Mouse (Mus musculus): ENCODE data around the gene Armc3. TPM values are rescaled to one million over a fixed set of nuclear protein-coding genes. Genes with fewer than 3 reads are reported as not detected.
"Not testable (repeated sequence)": the region's sequence is repeated elsewhere in the genome, so short reads cannot be mapped to it uniquely, and the experiment has no call there.

The Armc3 gene
- total RNA-seq, 2 experiments from 2014 or later = 1.0 to 1.2 TPM

GRCm38 (mm10) chr2:19270709-19271120, 71.6 kb downstream of the Armc3 start:
- no peak for ATAC-seq (ENCODE audit: poor library complexity, severe bottlenecking)

GRCm38 (mm10) chr2:19274583-19274982, 75.5 kb downstream of the Armc3 start:
- no peak for ATAC-seq (ENCODE audit: poor library complexity, severe bottlenecking)

GRCm38 (mm10) chr2:19275602-19276539, 76.8 kb downstream of the Armc3 start:
- ATAC-seq (ENCODE audit: poor library complexity, severe bottlenecking) = peak; percentile 94

GRCm38 (mm10) chr2:19280331-19280730, 81.2 kb downstream of the Armc3 start:
- no peak for ATAC-seq (ENCODE audit: poor library complexity, severe bottlenecking)

- no peak for ATAC-seq (ENCODE audit: poor library complexity, severe bottlenecking)
Observed at GRCm38 (mm10) chr2:19292366-19292765, 93.3 kb downstream of the Armc3 start.

GRCm38 (mm10) chr2:19300345-19301089, 101.4 kb downstream of the Armc3 start:
- peak; percentile 87 for ATAC-seq (ENCODE audit: poor library complexity, severe bottlenecking)

GRCm38 (mm10) chr2:19301251-19301650, 102.1 kb downstream of the Armc3 start:
- peak; percentile 68 for ATAC-seq (ENCODE audit: poor library complexity, severe bottlenecking)

- ATAC-seq (ENCODE audit: poor library complexity, severe bottlenecking) = not testable (repeated sequence)
Observed at GRCm38 (mm10) chr2:19303087-19303486, 104.0 kb downstream of the Armc3 start.

- ATAC-seq (ENCODE audit: poor library complexity, severe bottlenecking) = peak; percentile 63; the same call in 1 of the 2 replicates
Observed at GRCm38 (mm10) chr2:19310498-19310897, 111.4 kb downstream of the Armc3 start.

GRCm38 (mm10) chr2:19316056-19316455, 117.0 kb downstream of the Armc3 start:
- ATAC-seq (ENCODE audit: poor library complexity, severe bottlenecking) = peak; percentile 67

- ATAC-seq (ENCODE audit: poor library complexity, severe bottlenecking) = no peak
Observed at GRCm38 (mm10) chr2:19316691-19317090, 117.6 kb downstream of the Armc3 start.

- peak; percentile 59 for ATAC-seq (ENCODE audit: poor library complexity, severe bottlenecking)
Observed at GRCm38 (mm10) chr2:19317151-19317812, 118.2 kb downstream of the Armc3 start.

- ATAC-seq (ENCODE audit: poor library complexity, severe bottlenecking) = no peak
Observed at GRCm38 (mm10) chr2:19318499-19318898, 119.4 kb downstream of the Armc3 start.

GRCm38 (mm10) chr2:19319284-19319683, 120.2 kb downstream of the Armc3 start:
- no peak for ATAC-seq (ENCODE audit: poor library complexity, severe bottlenecking)

- no peak for ATAC-seq (ENCODE audit: poor library complexity, severe bottlenecking)
Observed at GRCm38 (mm10) chr2:19322448-19322847, 123.3 kb downstream of the Armc3 start.

- no peak for ATAC-seq (ENCODE audit: poor library complexity, severe bottlenecking)
Observed at GRCm38 (mm10) chr2:19326376-19326775, 127.3 kb downstream of the Armc3 start.

GRCm38 (mm10) chr2:19327811-19328210, 128.7 kb downstream of the Armc3 start:
- no peak for ATAC-seq (ENCODE audit: poor library complexity, severe bottlenecking)

GRCm38 (mm10) chr2:19343901-19344635, 145.0 kb downstream of the Armc3 start:
- ATAC-seq (ENCODE audit: poor library complexity, severe bottlenecking) = peak; percentile 77

- ATAC-seq (ENCODE audit: poor library complexity, severe bottlenecking) = peak; percentile 89
Observed at GRCm38 (mm10) chr2:19344636-19345413, 145.7 kb downstream of the Armc3 start.

All from megakaryocyte, adult 5-6 weeks (primary cell).